Mouse (Mus musculus) embryo, embryonic 11 days (tissue): ENCODE measurements at regions not wholly inside any gene's neighbourhood (a gene's known extent, or its start where the extent isn't known, plus 50 kb on each side); places are given as distances from the start of the nearest gene placed in this dataset.

Source experiments
- DNase-seq: peaks from one replicate; pipeline ENCODE4 v3.0.0-alpha.2; 2015

DNA sequence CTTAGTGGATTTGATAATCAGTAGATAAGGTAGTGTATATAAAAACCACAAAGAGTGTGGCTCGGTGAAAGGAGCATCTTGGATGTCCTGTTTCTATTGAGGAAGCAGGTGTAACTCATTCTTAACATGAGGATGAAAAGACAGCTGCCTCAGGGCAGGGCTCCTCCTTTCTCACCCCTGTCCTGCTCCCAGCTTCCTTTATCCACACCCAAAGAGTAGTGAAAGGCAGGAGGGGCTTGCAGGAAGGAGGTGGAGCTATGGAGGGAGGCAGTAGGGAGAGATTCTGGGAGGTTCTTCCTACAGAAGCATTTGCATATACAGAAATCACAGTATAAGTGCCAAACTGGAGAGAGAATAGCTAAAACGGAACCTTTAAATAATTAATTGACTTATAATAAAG lies 216.4 kb downstream of the Lrig3 start:
- DNase-seq: no peak

DNA sequence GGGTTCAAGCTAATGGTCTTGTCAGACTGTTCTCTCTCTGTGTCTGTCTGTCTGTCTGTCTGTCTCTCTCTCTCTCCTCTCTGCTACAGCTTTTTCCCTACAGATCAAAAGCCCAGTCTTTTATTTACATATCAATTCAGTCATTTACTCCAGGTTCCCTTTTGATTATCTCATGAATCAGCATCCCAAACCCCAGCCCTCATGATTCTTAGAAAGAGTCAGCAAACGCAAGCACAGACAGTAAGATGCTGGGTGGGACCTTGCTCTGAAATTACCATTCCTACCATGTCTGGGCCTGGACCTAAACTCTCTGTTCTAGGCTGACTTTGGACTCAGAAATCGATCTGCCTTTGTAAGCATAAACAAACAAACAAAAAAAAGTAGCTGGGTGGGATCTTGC lies 218.0 kb downstream of the Lrig3 start:
- DNase-seq: no peak

DNA sequence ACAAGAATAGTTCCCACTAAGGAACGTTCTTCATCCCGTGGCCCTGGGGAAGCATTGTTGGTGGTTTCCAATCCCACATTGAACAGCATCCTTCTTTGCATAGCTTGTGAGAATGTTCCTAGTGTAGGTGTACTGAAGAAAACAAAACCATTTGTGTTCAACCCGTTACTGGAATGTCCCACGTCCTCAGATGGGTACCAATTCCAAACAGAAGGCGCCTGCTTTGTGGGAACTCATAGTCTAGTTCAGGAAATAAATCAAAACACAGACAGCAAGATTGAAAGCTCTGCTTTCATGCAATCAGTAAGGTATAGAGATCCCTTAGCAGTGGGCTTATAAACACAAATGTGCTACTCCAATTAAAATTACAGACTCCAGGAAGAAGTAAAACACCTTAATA lies 219.4 kb downstream of the Lrig3 start:
- no peak for DNase-seq

GRCm38 (mm10) chr10:126186086-126186485 lies 220.1 kb downstream of the Lrig3 start:
- no peak for DNase-seq

- no peak for DNase-seq
Observed at GRCm38 (mm10) chr10:126189001-126189400, 223.0 kb downstream of the Lrig3 start.
